Mouse (Mus musculus): Measurements from ENCODE around the gene Ssbp1. TPM values are rescaled to one million over a fixed set of nuclear protein-coding genes. Genes with fewer than 3 reads are reported as not detected.
A peak's percentile ranks its signal among the peaks of the same experiment; 100 is the strongest.

The Ssbp1 gene
- polyA plus RNA-seq, 1 experiment from 2014 or later: 129 TPM

DNA sequence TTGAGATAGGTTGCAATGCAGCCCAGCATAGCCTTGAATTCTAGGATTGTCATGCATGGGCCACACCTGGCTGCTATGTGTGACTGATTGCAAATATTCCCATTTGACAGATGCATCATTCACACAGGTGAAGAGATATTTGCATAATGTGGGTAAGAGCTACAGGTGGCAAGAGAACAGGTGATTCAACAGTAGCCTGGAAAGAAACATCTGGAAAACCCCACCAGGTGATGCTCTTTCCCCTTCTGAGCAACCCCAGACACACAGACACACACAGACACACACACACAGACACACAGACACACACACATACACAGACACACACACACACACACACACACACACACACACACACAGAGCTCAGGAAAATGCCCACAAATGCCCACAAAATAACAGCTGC lies 39.3 kb upstream of the Ssbp1 start:
- ATAC-seq: no peak
- H3K27ac ChIP-seq (ENCODE audit: low read length): peak overlapping the region; percentile 84
- no peaks in the 10 kb centered on the region for H3K36me3 ChIP-seq (ENCODE audit: control insufficient read depth, insufficient read depth)
- peak overlapping the region; percentile 83 for H3K4me2 ChIP-seq (ENCODE audit: low read length)
- H3K9ac ChIP-seq (replicated peaks; ENCODE audit: low read depth, low read length): no peak overlapping the region
- H3K27me3 ChIP-seq (replicated peaks; ENCODE audit: control insufficient read depth, insufficient read depth, low read length): no peaks in the 10 kb centered on the region
- H3K4me1 ChIP-seq (replicated peaks; ENCODE audit: control insufficient read depth, insufficient read depth, low read length): peaks cover 69% of the 10 kb centered on the region
- H3K4me3 ChIP-seq (replicated peaks; ENCODE audit: low read length): no peak overlapping the region; the same call in 1 of the 2 replicates
- H3K9me3 ChIP-seq (ENCODE audit: control insufficient read depth, low read length): no peaks in the 10 kb centered on the region

DNA sequence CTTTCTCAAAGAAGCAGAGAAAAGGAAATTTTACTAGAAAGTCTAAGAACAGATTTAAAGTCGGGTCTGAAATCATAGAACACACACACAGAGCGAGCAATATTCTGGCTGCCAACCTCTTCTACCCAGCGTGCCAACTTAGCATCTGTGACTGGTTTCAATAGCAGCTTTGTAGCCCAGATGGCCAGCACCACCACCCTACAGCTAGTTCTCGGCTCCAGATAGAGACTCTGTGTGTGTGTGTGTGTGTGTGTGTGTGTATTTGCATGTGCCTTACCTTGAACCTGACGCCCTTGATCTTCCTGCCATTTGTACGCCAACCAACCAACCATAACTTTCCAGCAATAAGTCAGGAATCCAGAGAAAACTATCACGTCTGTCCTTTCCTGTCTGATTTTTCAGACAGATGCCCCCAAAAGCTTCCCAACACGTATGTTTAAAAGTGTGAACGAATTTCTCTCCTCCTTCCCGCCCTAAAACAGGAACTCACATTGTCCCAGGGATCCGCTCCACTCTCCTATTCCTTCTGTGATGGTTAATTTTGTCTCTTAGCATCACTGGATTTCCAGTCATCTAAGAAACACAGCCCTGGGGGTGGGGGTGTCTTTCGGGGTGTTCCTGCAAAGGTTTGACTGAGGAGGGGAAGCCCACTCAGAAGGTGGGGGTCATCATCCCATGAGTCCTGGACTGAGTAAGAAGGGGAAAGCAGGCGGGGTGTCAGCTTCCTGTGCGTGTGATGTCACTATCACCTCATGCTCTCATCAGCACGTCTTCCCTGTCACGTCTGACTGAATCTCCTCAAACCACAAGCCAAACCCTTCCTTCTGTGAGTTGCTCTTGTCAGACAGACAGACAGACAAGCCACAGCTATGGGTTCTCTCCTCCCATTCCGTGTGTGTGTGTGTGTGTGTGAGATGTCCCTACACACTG lies 38.5 kb upstream of the Ssbp1 start:
- Histone ChIP-seq H3K4me3 (replicated peaks; ENCODE audit: low read length) (peak overlapping the region; percentile 14; the same call in 1 of the 2 replicates), H3K36me3 (ENCODE audit: control insufficient read depth, insufficient read depth) (no peaks in the 10 kb centered on the region), H3K27ac (ENCODE audit: low read length) (peak overlapping the region; percentile 84), H3K4me1 (replicated peaks; ENCODE audit: control insufficient read depth, insufficient read depth, low read length) (peaks cover 67% of the 10 kb centered on the region), H3K9ac (replicated peaks; ENCODE audit: low read depth, low read length) (no peak overlapping the region), H3K4me2 (ENCODE audit: low read length) (peak overlapping the region; percentile 83), H3K27me3 (replicated peaks; ENCODE audit: control insufficient read depth, insufficient read depth, low read length) (no peaks in the 10 kb centered on the region), H3K9me3 (ENCODE audit: control insufficient read depth, low read length) (no peaks in the 10 kb centered on the region)
- ATAC-seq: peak; percentile 49
- 57% methylated on average over 17 of the region's 17 CpGs for WGBS

DNA sequence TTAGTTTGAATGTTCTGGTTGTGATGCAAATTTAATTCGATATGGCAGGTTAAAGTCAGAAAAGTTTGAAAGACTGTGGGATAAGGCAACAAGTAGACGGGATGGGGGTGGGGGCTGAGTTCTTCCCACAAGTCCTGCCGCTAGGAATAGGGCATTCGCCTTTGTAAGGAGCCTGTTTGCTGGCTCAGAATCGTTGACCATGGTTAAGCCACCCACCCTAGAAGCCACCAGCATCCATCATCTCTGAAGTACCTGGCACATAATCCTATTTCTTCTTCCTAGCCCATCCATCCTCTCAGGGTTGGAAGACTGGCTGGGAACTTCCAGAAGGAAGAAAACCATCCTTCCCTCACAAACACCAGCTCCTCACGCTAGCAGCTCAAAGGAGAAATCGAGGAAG lies 36.5 kb upstream of the Ssbp1 start:
- H3K27ac ChIP-seq (ENCODE audit: low read length): peak overlapping the region; percentile 97

GRCm38 (mm10) chr6:40435151-40436046 lies 35.8 kb upstream of the Ssbp1 start:
- under 1% methylated on average over 60 of the region's 72 CpGs for WGBS
- Histone ChIP-seq H3K27me3 (replicated peaks; ENCODE audit: control insufficient read depth, insufficient read depth, low read length) (no peaks in the 10 kb centered on the region), H3K9me3 (ENCODE audit: control insufficient read depth, low read length) (no peaks in the 10 kb centered on the region), H3K9ac (replicated peaks; ENCODE audit: low read depth, low read length) (peak overlapping the region; percentile 98), H3K36me3 (ENCODE audit: control insufficient read depth, insufficient read depth) (no peaks in the 10 kb centered on the region), H3K4me3 (replicated peaks; ENCODE audit: low read length) (peak overlapping the region; percentile 91), H3K27ac (ENCODE audit: low read length) (peak overlapping the region; percentile 97), H3K4me1 (replicated peaks; ENCODE audit: control insufficient read depth, insufficient read depth, low read length) (peaks cover 61% of the 10 kb centered on the region), H3K4me2 (ENCODE audit: low read length) (peak overlapping the region; percentile 83)
- ATAC-seq: peak; percentile 60

More for the DNA sequence above, 36.5 kb upstream of the Ssbp1 start:
- no peak for ATAC-seq
- H3K27me3 ChIP-seq (replicated peaks; ENCODE audit: control insufficient read depth, insufficient read depth, low read length): no peaks in the 10 kb centered on the region
- H3K36me3 ChIP-seq (ENCODE audit: control insufficient read depth, insufficient read depth): no peaks in the 10 kb centered on the region
- peak overlapping the region; percentile 98 for H3K9ac ChIP-seq (replicated peaks; ENCODE audit: low read depth, low read length)
- peak overlapping the region; percentile 83 for H3K4me2 ChIP-seq (ENCODE audit: low read length)
- no peaks in the 10 kb centered on the region for H3K9me3 ChIP-seq (ENCODE audit: control insufficient read depth, low read length)
- 5% methylated on average over 7 of the region's 7 CpGs for WGBS
- peaks cover 63% of the 10 kb centered on the region for H3K4me1 ChIP-seq (replicated peaks; ENCODE audit: control insufficient read depth, insufficient read depth, low read length)
- H3K4me3 ChIP-seq (replicated peaks; ENCODE audit: low read length): peak overlapping the region; percentile 91

DNA sequence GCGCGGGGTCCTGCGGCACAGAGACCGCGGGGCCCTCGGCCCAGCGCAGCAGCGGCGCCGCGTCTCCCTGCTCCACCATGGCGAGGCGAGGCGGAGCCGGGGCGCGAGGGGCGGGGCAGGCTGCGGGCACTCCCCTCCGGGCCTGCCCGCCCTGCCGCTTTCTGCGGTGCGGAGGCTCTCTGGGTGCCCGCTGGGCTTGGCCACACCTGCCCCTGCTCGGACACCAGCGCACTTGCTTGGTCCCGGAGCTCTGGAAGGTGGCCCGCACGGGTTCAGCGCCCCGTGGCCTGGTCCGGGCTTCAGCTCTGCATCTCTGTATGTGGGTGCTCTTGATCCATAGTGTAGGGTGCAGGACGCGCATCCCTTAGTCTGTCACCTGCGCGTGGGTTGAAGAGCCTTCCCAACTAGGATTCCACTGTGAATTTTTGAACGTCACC lies 35.1 kb upstream of the Ssbp1 start, which contains the start of gene E330009J07Rik:
Gene E330009J07Rik (minus strand): TSS at position 89 of the 437 bp plus-strand sequence.
- ATAC-seq: peak; percentile 85
- no peaks in the 10 kb centered on the region for H3K27me3 ChIP-seq (replicated peaks; ENCODE audit: control insufficient read depth, insufficient read depth, low read length)
- WGBS: under 1% methylated on average over 34 of the region's 38 CpGs
- no peaks in the 10 kb centered on the region for H3K9me3 ChIP-seq (ENCODE audit: control insufficient read depth, low read length)
- H3K4me1 ChIP-seq (replicated peaks; ENCODE audit: control insufficient read depth, insufficient read depth, low read length): peaks cover 60% of the 10 kb centered on the region
- no peaks in the 10 kb centered on the region for H3K36me3 ChIP-seq (ENCODE audit: control insufficient read depth, insufficient read depth)
- peak within 1 kb of the TSS; percentile 97 for H3K27ac ChIP-seq (ENCODE audit: low read length)
- H3K4me2 ChIP-seq (ENCODE audit: low read length): peak within 1 kb of the TSS; percentile 83
- peak within 1 kb of the TSS; percentile 91 for H3K4me3 ChIP-seq (replicated peaks; ENCODE audit: low read length)
- H3K9ac ChIP-seq (replicated peaks; ENCODE audit: low read depth, low read length): peak within 1 kb of the TSS; percentile 98

GRCm38 (mm10) chr6:40438936-40439335 lies 32.2 kb upstream of the Ssbp1 start, which contains the start of gene Wee2:
Wee2 (plus strand) TSS chr6:40439088.
- no peak for ATAC-seq
- no peaks in the 10 kb centered on the region for H3K27me3 ChIP-seq (replicated peaks; ENCODE audit: control insufficient read depth, insufficient read depth, low read length)

DNA sequence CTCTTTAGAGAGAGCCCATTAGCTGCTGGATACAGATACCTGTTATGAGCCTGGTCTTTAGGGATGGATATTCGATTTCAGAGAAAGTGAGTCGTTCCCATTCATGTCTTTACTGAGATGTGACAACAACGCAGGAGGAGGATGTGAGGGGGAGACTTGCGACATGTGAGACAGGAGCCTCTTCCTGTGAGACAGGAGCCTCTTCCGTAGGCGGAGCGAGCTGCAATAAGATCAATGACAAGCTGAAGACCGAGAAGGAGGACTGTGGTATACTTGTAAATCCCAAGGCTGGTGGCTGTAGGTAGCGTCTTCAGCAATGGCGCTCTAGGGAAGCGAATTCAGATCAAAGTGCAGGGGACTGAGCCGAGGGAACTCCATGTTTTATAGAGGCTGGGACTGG lies 31.4 kb upstream of the Ssbp1 start:
- WGBS: 49% methylated on average over 12 of the region's 12 CpGs
- Histone ChIP-seq H3K27ac (ENCODE audit: low read length) (no peak overlapping the region), H3K4me2 (ENCODE audit: low read length) (no peak overlapping the region), H3K27me3 (replicated peaks; ENCODE audit: control insufficient read depth, insufficient read depth, low read length) (no peaks in the 10 kb centered on the region), H3K4me1 (replicated peaks; ENCODE audit: control insufficient read depth, insufficient read depth, low read length) (peaks cover 26% of the 10 kb centered on the region), H3K9me3 (ENCODE audit: control insufficient read depth, low read length) (no peaks in the 10 kb centered on the region), H3K4me3 (replicated peaks; ENCODE audit: low read length) (no peak overlapping the region), H3K9ac (replicated peaks; ENCODE audit: low read depth, low read length) (no peak overlapping the region), H3K36me3 (ENCODE audit: control insufficient read depth, insufficient read depth) (no peaks in the 10 kb centered on the region)
- ATAC-seq: no peak

More at GRCm38 (mm10) chr6:40438936-40439335, 32.2 kb upstream of the Ssbp1 start, which contains the start of gene Wee2:
- Histone ChIP-seq H3K4me1 (replicated peaks; ENCODE audit: control insufficient read depth, insufficient read depth, low read length) (peaks cover 34% of the 10 kb centered on the region), H3K9ac (replicated peaks; ENCODE audit: low read depth, low read length) (no peak within 1 kb of the TSS), H3K4me3 (replicated peaks; ENCODE audit: low read length) (no peak within 1 kb of the TSS), H3K36me3 (ENCODE audit: control insufficient read depth, insufficient read depth) (no peaks in the 10 kb centered on the region), H3K4me2 (ENCODE audit: low read length) (no peak within 1 kb of the TSS; the same call in 1 of the 2 replicates), H3K9me3 (ENCODE audit: control insufficient read depth, low read length) (no peaks in the 10 kb centered on the region), H3K27ac (ENCODE audit: low read length) (peak within 1 kb of the TSS; percentile 59)
- WGBS: 50% methylated on average over 5 of the region's 5 CpGs

DNA sequence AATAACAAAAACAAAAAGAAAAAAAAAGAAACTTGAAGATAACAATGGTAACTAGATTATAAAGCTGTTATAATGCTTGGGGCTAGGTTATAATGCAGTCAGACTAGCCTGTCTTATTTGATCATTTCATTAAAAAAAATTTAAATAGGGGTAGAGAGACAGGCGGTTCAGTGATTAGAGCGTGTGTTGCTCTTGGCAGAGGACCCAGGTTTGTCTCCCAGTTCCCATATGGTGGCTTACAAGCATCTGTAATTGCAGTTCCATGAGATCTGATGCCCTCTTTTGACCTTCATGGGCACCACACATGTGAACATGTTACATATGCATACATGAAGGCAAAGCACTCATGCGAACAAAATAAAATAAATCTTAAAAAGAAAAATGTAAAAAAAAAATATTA lies 29.9 kb upstream of the Ssbp1 start:
- Histone ChIP-seq H3K4me2 (ENCODE audit: low read length) (no peak overlapping the region), H3K9me3 (ENCODE audit: control insufficient read depth, low read length) (no peaks in the 10 kb centered on the region), H3K4me1 (replicated peaks; ENCODE audit: control insufficient read depth, insufficient read depth, low read length) (peaks cover 23% of the 10 kb centered on the region), H3K27me3 (replicated peaks; ENCODE audit: control insufficient read depth, insufficient read depth, low read length) (no peaks in the 10 kb centered on the region), H3K9ac (replicated peaks; ENCODE audit: low read depth, low read length) (no peak overlapping the region), H3K27ac (ENCODE audit: low read length) (no peak overlapping the region), H3K4me3 (replicated peaks; ENCODE audit: low read length) (no peak overlapping the region), H3K36me3 (ENCODE audit: control insufficient read depth, insufficient read depth) (no peaks in the 10 kb centered on the region)
- WGBS: 53% methylated on average over 3 of the region's 3 CpGs
- peak; percentile 43; the same call in 1 of the 2 replicates for ATAC-seq

GRCm38 (mm10) chr6:40441755-40442154 lies 29.4 kb upstream of the Ssbp1 start:
- ATAC-seq: no peak
- Histone ChIP-seq H3K4me2 (ENCODE audit: low read length) (no peak overlapping the region), H3K4me1 (replicated peaks; ENCODE audit: control insufficient read depth, insufficient read depth, low read length) (peaks cover 23% of the 10 kb centered on the region), H3K36me3 (ENCODE audit: control insufficient read depth, insufficient read depth) (no peaks in the 10 kb centered on the region), H3K4me3 (replicated peaks; ENCODE audit: low read length) (no peak overlapping the region), H3K27ac (ENCODE audit: low read length) (no peak overlapping the region), H3K9me3 (ENCODE audit: control insufficient read depth, low read length) (no peaks in the 10 kb centered on the region), H3K9ac (replicated peaks; ENCODE audit: low read depth, low read length) (no peak overlapping the region), H3K27me3 (replicated peaks; ENCODE audit: control insufficient read depth, insufficient read depth, low read length) (0 out of 2 replicates have a peak, but pooled peaks cover 3% of the 10 kb centered on the region)
- WGBS: 36% methylated on average over 3 of the region's 3 CpGs

All from forebrain, embryonic 16.5 days (tissue).